Mouse (Mus musculus) G1E (cell line): ENCODE data around the gene Drd2.

Source experiments
- CTCF ChIP-seq: IDR thresholded peaks from 2 replicates; pipeline ENCODE4 v1.5.1; 2012; ENCODE audit warnings: low read depth, low read length, inconsistent platforms, mixed read lengths
- GATA1 ChIP-seq: IDR thresholded peaks from 2 replicates; pipeline ENCODE4 v1.6.1; 2012; ENCODE audit warnings: borderline replicate concordance, low read length, inconsistent platforms, mixed read lengths
- GATA2 ChIP-seq: IDR thresholded peaks from 2 replicates; pipeline ENCODE4 v1.6.1; 2012; ENCODE audit warnings: low read depth, low read length, inconsistent platforms, borderline replicate concordance
- POLR2AphosphoS5 ChIP-seq: IDR thresholded peaks from 2 replicates; pipeline ENCODE4 v1.6.1; 2012; ENCODE audit warnings: low read depth, low read length, inconsistent platforms; ENCODE audit not compliant: insufficient replicate concordance
- TAL1 ChIP-seq: conservative IDR thresholded peaks from 2 replicates; pipeline ENCODE4 v1.6.1; 2012; ENCODE audit warnings: low read depth, low read length, inconsistent platforms, mixed read lengths

- no peak for TF ChIP-seq CTCF
- TF ChIP-seq GATA1: no peak
- TF ChIP-seq GATA2: no peak
- TF ChIP-seq TAL1: no peak
- no peak for TF ChIP-seq POLR2AphosphoS5
Observed at GRCm38 (mm10) chr9:49373946-49374345, 33.5 kb downstream of the Drd2 start.
